Mouse (Mus musculus): Measurements from ENCODE around the gene Prr22. TPM values are rescaled to one million over a fixed set of nuclear protein-coding genes. Genes with fewer than 3 reads are reported as not detected.

Prr22 gene
- polyA plus RNA-seq, 1 experiment from 2014 or later, result 0.52 TPM

- Histone ChIP-seq H3K36me3 (ENCODE audit: control insufficient read depth, insufficient read depth, low read length) (no peaks in the 10 kb centered on the region), H3K9ac (ENCODE audit: low read length) (peak within 1 kb of the TSS; percentile 54), H3K4me1 (ENCODE audit: control insufficient read depth, insufficient read depth, low read length) (peaks cover 8% of the 10 kb centered on the region), H3K9me3 (replicated peaks; ENCODE audit: control insufficient read depth, low read length) (no peaks in the 10 kb centered on the region), H3K27me3 (replicated peaks; ENCODE audit: control insufficient read depth, insufficient read depth, low read length) (peaks cover 52% of the 10 kb centered on the region), H3K27ac (ENCODE audit: low read depth, low read length) (no peak within 1 kb of the TSS; the same call in 1 of the 2 replicates), H3K4me2 (ENCODE audit: low read length) (peak within 1 kb of the TSS; percentile 78), H3K4me3 (ENCODE audit: low read depth, low read length) (peak within 1 kb of the TSS; percentile 37)
- ATAC-seq (peak; percentile 55), DNase-seq (ENCODE audit: low spot score) (peak; percentile 74)
- WGBS, result under 1% methylated on average over 44 of the region's 48 CpGs
These were observed 12.5 kb upstream of the Prr22 start, which contains the start of gene Nrtn for GRCm38 (mm10) chr17:56757416-56758123. Gene Nrtn, minus strand, starts transcription at chr17:56757530.

GRCm38 (mm10) chr17:56758132-56758531 lies 11.9 kb upstream of the Prr22 start:
- Histone ChIP-seq H3K4me3 (ENCODE audit: low read depth, low read length) (no peak overlapping the region), H3K36me3 (ENCODE audit: control insufficient read depth, insufficient read depth, low read length) (no peaks in the 10 kb centered on the region), H3K27me3 (replicated peaks; ENCODE audit: control insufficient read depth, insufficient read depth, low read length) (peaks cover 47% of the 10 kb centered on the region), H3K4me1 (ENCODE audit: control insufficient read depth, insufficient read depth, low read length) (peaks cover 8% of the 10 kb centered on the region), H3K9me3 (replicated peaks; ENCODE audit: control insufficient read depth, low read length) (no peaks in the 10 kb centered on the region), H3K4me2 (ENCODE audit: low read length) (no peak overlapping the region), H3K27ac (ENCODE audit: low read depth, low read length) (no peak overlapping the region), H3K9ac (ENCODE audit: low read length) (no peak overlapping the region)
- no peak for ATAC-seq
- 5% methylated on average over 12 of the region's 12 CpGs for WGBS
- DNase-seq (ENCODE audit: low spot score), result no peak

- Histone ChIP-seq H3K27ac (ENCODE audit: low read depth, low read length) (no peak overlapping the region), H3K27me3 (replicated peaks; ENCODE audit: control insufficient read depth, insufficient read depth, low read length) (peaks cover 36% of the 10 kb centered on the region), H3K9me3 (replicated peaks; ENCODE audit: control insufficient read depth, low read length) (no peaks in the 10 kb centered on the region), H3K36me3 (ENCODE audit: control insufficient read depth, insufficient read depth, low read length) (no peaks in the 10 kb centered on the region), H3K9ac (ENCODE audit: low read length) (no peak overlapping the region), H3K4me3 (ENCODE audit: low read depth, low read length) (no peak overlapping the region), H3K4me2 (ENCODE audit: low read length) (no peak overlapping the region), H3K4me1 (ENCODE audit: control insufficient read depth, insufficient read depth, low read length) (peaks cover 8% of the 10 kb centered on the region)
- DNase-seq (ENCODE audit: low spot score) (no peak), ATAC-seq (no peak)
- WGBS, result 60% methylated on average over 7 of the region's 7 CpGs
These were observed 10.8 kb upstream of the Prr22 start for GRCm38 (mm10) chr17:56759261-56759660.

GRCm38 (mm10) chr17:56761077-56761476 lies 9.0 kb upstream of the Prr22 start:
- DNase-seq (ENCODE audit: low spot score), result no peak
- Histone ChIP-seq H3K27me3 (replicated peaks; ENCODE audit: control insufficient read depth, insufficient read depth, low read length) (peaks cover 18% of the 10 kb centered on the region), H3K4me3 (ENCODE audit: low read depth, low read length) (no peak overlapping the region), H3K27ac (ENCODE audit: low read depth, low read length) (no peak overlapping the region), H3K9ac (ENCODE audit: low read length) (no peak overlapping the region), H3K36me3 (ENCODE audit: control insufficient read depth, insufficient read depth, low read length) (no peaks in the 10 kb centered on the region), H3K4me1 (ENCODE audit: control insufficient read depth, insufficient read depth, low read length) (peaks cover 13% of the 10 kb centered on the region), H3K9me3 (replicated peaks; ENCODE audit: control insufficient read depth, low read length) (no peaks in the 10 kb centered on the region), H3K4me2 (ENCODE audit: low read length) (no peak overlapping the region)
- ATAC-seq, result no peak
- whole genome bisulfite sequencing, result 72% methylated on average over 3 of the region's 3 CpGs

- Histone ChIP-seq H3K27ac (ENCODE audit: low read depth, low read length) (peak overlapping the region; percentile 93), H3K9me3 (replicated peaks; ENCODE audit: control insufficient read depth, low read length) (no peaks in the 10 kb centered on the region), H3K9ac (ENCODE audit: low read length) (peak overlapping the region; percentile 63), H3K4me1 (ENCODE audit: control insufficient read depth, insufficient read depth, low read length) (peaks cover 13% of the 10 kb centered on the region), H3K4me3 (ENCODE audit: low read depth, low read length) (peak overlapping the region; percentile 44), H3K4me2 (ENCODE audit: low read length) (peak overlapping the region; percentile 73), H3K27me3 (replicated peaks; ENCODE audit: control insufficient read depth, insufficient read depth, low read length) (peaks cover 9% of the 10 kb centered on the region), H3K36me3 (ENCODE audit: control insufficient read depth, insufficient read depth, low read length) (peaks cover 7% of the 10 kb centered on the region)
- under 1% methylated on average over 23 of the region's 28 CpGs for WGBS
- ATAC-seq (peak; percentile 52), DNase-seq (ENCODE audit: low spot score) (peak; percentile 96)
These were observed 8.0 kb upstream of the Prr22 start for GRCm38 (mm10) chr17:56761991-56762410.

- Histone ChIP-seq H3K36me3 (ENCODE audit: control insufficient read depth, insufficient read depth, low read length) (peaks cover 16% of the 10 kb centered on the region), H3K27ac (ENCODE audit: low read depth, low read length) (peak overlapping the region; percentile 93), H3K4me2 (ENCODE audit: low read length) (peak overlapping the region; percentile 73; the same call in 1 of the 2 replicates), H3K27me3 (replicated peaks; ENCODE audit: control insufficient read depth, insufficient read depth, low read length) (no peaks in the 10 kb centered on the region), H3K9me3 (replicated peaks; ENCODE audit: control insufficient read depth, low read length) (no peaks in the 10 kb centered on the region), H3K4me1 (ENCODE audit: control insufficient read depth, insufficient read depth, low read length) (peaks cover 7% of the 10 kb centered on the region), H3K9ac (ENCODE audit: low read length) (no peak overlapping the region; the same call in 1 of the 2 replicates), H3K4me3 (ENCODE audit: low read depth, low read length) (no peak overlapping the region)
- ATAC-seq (no peak), DNase-seq (ENCODE audit: low spot score) (peak; percentile 61)
- 52% methylated on average over 27 of the region's 27 CpGs for WGBS
These were observed 7.0 kb upstream of the Prr22 start for GRCm38 (mm10) chr17:56762769-56763731.

GRCm38 (mm10) chr17:56763741-56764250 lies 6.3 kb upstream of the Prr22 start:
- H3K4me2 ChIP-seq (ENCODE audit: low read length), result peak overlapping the region; percentile 65
- DNase-seq (ENCODE audit: low spot score), result no peak
- H3K4me1 ChIP-seq (ENCODE audit: control insufficient read depth, insufficient read depth, low read length), result peaks cover 7% of the 10 kb centered on the region
- H3K27me3 ChIP-seq (replicated peaks; ENCODE audit: control insufficient read depth, insufficient read depth, low read length), result no peaks in the 10 kb centered on the region
- H3K9me3 ChIP-seq (replicated peaks; ENCODE audit: control insufficient read depth, low read length), result no peaks in the 10 kb centered on the region
- ATAC-seq, result no peak
- H3K4me3 ChIP-seq (ENCODE audit: low read depth, low read length), result peak overlapping the region; percentile 69
- no peak overlapping the region for H3K9ac ChIP-seq (ENCODE audit: low read length)
- no peak overlapping the region for H3K27ac ChIP-seq (ENCODE audit: low read depth, low read length)
- H3K36me3 ChIP-seq (ENCODE audit: control insufficient read depth, insufficient read depth, low read length), result peaks cover 23% of the 10 kb centered on the region
- 80% methylated on average over 8 of the region's 8 CpGs for WGBS

DNA sequence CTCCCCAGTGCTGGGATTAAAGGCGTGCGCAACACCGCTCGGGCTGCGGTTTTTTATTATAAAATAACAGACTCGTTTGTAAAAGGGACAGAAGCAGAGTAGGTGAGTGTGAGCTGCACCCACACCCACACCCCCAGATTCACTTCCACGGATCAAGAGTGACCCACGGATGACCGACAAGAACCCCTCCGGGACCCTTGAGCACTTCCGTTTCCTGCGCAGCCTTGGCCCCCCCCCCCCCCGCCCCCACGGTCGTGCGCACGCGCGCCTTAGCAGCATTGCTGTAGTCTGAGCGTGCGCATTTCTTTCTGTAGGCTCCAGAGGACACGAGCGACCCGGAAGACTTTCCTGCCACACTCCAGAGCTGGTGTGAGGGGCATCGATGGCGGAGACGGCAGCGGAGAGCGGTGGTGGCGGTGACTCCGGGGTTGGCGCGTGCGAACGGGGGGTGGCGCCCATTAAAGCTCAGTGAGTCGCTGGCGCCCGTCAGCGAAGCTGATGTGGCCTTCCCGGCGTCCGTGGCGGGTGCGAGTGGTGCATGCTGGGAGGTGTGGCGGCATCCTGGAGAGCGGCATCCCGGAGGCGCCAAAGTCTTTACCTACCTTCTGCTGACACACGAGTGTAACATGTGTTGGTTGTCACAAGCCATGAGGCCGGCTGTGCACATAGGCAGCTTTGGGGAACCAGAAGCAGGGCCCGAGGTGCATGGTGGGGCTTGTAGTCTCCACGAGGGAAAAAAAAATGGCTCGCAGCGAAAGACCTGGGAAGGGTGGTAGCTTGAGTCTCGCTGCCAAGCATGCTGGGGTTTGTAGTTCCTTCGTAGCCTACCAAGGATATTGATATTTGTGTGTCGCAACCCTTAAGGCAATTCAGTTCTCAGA lies 5.3 kb upstream of the Prr22 start, which contains the start of gene Dus3l:
Gene Dus3l, plus strand, starts transcription at position 284 of the 881 bp plus-strand sequence.
- Histone ChIP-seq H3K27me3 (replicated peaks; ENCODE audit: control insufficient read depth, insufficient read depth, low read length) (no peaks in the 10 kb centered on the region), H3K36me3 (ENCODE audit: control insufficient read depth, insufficient read depth, low read length) (peaks cover 32% of the 10 kb centered on the region), H3K4me2 (ENCODE audit: low read length) (peak within 1 kb of the TSS; percentile 65), H3K9me3 (replicated peaks; ENCODE audit: control insufficient read depth, low read length) (no peaks in the 10 kb centered on the region), H3K4me1 (ENCODE audit: control insufficient read depth, insufficient read depth, low read length) (peaks cover 7% of the 10 kb centered on the region), H3K9ac (ENCODE audit: low read length) (peak within 1 kb of the TSS; percentile 77), H3K4me3 (ENCODE audit: low read depth, low read length) (peak within 1 kb of the TSS; percentile 69), H3K27ac (ENCODE audit: low read depth, low read length) (peak within 1 kb of the TSS; percentile 97)
- ATAC-seq, result peak; percentile 82
- DNase-seq (ENCODE audit: low spot score), result peak; percentile 96
- WGBS, result 2% methylated on average over 58 of the region's 58 CpGs

Measured in forebrain, embryonic 14.5 days (tissue).